Mouse (Mus musculus) myocyte (in vitro differentiated cells): ENCODE results near the gene Tnfrsf14.

Experiments
- CEBPB ChIP-seq: IDR thresholded peaks from 2 replicates; pipeline ENCODE4 v1.6.1; 2011; ENCODE audit warnings: mild to moderate bottlenecking, moderate library complexity; ENCODE audit not compliant: poor library complexity, insufficient read depth, severe bottlenecking
- MAX ChIP-seq: IDR thresholded peaks from one replicate; pipeline ENCODE4 v1.6.1; 2011; ENCODE audit warnings: low read depth, mild to moderate bottlenecking, control low read depth
- POLR2A ChIP-seq: IDR thresholded peaks from one replicate; pipeline ENCODE4 v1.6.1; 2011; ENCODE audit warnings: low read depth, mild to moderate bottlenecking, control low read depth, moderate library complexity; ENCODE audit not compliant: insufficient read length
- POLR2AphosphoS2 ChIP-seq: IDR thresholded peaks from one replicate; pipeline ENCODE4 v1.6.1; 2011; ENCODE audit warnings: low read depth, control low read depth; ENCODE audit not compliant: insufficient read length
- SRF ChIP-seq: IDR thresholded peaks from one replicate; pipeline ENCODE4 v1.6.1; 2011; ENCODE audit warnings: low read depth; ENCODE audit not compliant: control insufficient read depth, insufficient read length

DNA sequence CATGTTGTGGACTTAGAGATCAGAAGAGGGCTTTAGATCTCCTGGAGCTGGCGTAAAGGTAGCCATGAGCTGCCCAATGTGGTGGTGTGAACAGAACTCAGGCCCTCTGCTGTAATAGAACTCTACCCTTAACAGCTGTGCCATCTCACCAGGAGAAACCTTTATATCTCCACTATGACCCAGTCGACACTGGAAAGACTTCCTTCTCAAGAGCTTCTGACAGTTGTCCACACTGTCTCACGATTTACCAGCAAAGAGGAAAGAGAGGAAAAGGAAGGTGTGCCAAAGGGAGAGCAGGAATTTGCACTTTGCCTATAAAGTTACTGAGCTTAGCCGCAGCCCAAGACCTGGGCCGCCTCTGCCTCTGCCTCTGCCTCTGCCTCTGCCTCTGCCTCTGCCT, 13.5 kb upstream of the Tnfrsf14 start:
- TF ChIP-seq CEBPB, result no peak
- no peak for TF ChIP-seq MAX
- no peak for TF ChIP-seq POLR2AphosphoS2
- TF ChIP-seq POLR2A, result no peak
- no peak for TF ChIP-seq SRF
